Mouse (Mus musculus) adrenal gland, adult 8-10 months (tissue): Measurements from ENCODE around the gene Ccdc8. TPM values are rescaled to one million over a fixed set of nuclear protein-coding genes. Genes with fewer than 3 reads are reported as not detected.

Source experiments
- DNase-seq: peaks from one replicate; pipeline ENCODE4 v3.0.0; 2022
- total RNA-seq, 4 experiments: library from RNA; stranded (reverse); gene quantifications; 2 replicates each; pipeline ENCODE4 v1.2.4; 2022

The Ccdc8 gene
- total RNA-seq, 4 experiments from 2014 or later = 22.0 to 47.8 (median 30.0) TPM

- DNase-seq = no peak
These were observed 16.2 kb upstream of the Ccdc8 start for GRCm38 (mm10) chr7:16976298-16976697.

GRCm38 (mm10) chr7:16978173-16978572 is 14.3 kb upstream of the Ccdc8 start:
- DNase-seq = no peak

- no peak for DNase-seq
These were observed 13.9 kb upstream of the Ccdc8 start for GRCm38 (mm10) chr7:16978593-16978992.

DNA sequence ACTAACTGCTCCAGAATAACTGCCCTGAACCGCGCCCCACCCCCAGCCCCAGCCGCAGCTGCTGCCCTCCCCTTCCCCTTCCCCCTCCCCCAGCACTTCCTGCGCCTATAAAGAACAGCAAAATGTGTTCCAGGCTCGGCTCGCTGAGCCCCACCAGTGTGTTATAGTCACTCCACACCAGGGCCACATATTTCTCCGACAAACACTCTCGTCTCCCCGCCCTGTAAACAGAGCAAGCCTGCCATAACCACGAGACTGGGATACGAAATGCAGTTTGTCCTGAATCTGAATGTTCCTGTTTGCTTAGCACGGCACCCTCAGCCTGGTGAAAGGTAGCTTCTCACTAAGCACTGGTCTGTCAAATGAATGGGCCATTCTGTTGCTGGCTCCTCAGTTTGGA is 12.2 kb upstream of the Ccdc8 start:
- DNase-seq = no peak

- DNase-seq = no peak
These were observed 9.5 kb upstream of the Ccdc8 start, which contains the start of gene Gm42372 for GRCm38 (mm10) chr7:16982859-16983568. Gene Gm42372 (plus strand): TSS chr7:16983086.

- no peak for DNase-seq
These were observed 4.9 kb upstream of the Ccdc8 start for GRCm38 (mm10) chr7:16987541-16988149.

DNA sequence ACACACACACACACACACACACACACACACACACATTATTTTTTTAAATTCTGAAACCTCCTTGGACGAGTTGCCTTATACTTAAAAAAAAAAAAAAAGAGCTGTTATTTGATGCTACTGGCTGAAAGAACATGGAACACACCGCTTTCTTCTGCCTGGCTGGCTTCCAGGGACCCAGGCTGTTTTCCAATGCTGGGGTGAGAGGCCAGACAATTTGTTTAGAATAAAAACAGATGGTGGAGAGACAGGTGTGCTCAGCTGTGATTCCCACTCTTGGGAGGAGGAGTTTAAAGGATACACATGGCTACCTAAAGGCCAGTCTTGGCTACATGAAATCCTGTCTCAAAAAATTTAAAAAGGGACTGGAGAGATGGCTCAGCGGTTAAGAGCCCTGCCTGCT is 4.1 kb upstream of the Ccdc8 start:
- DNase-seq = no peak

DNA sequence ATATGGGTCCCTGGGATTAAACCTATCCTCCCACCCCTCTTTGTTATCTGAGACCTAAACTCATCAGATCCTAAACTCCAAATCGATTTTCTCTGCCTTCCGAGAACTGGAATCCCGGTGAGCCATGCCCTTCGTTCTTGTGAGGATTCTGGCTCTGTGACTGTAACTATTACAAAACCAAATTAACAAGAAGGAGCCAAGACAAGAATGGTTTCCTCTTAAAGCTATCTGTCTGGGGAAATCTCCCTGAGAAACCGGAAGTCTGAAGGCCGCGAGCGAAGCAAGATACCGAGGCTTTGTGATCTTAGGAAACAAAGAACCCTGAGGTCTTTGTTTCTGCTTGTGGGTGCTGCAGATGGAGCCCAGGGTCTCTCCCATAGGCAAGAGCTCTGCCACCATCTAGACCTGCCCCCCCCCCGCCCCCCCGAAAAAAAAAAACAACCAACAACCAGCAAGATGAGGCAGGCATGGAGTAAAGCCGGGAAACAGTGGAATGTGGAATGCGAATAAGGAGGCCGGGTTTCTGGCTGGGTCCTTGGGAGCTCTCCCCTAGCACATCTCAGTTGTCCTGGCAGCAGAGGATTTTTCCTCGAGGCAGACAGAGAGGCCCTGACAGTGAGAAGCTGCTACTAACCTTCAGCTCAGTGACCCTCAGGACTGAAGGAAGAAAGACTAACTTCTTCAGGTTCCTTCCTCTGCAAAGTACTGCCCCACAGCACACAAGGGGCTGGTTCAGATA is 2.3 kb upstream of the Ccdc8 start:
- DNase-seq = no peak

GRCm38 (mm10) chr7:16991681-16992450 is 642 bp upstream of the Ccdc8 start:
- peak; percentile 61 for DNase-seq

- peak; percentile 86 for DNase-seq
These were observed 1.3 kb downstream of the Ccdc8 start for GRCm38 (mm10) chr7:16993651-16994399.

DNA sequence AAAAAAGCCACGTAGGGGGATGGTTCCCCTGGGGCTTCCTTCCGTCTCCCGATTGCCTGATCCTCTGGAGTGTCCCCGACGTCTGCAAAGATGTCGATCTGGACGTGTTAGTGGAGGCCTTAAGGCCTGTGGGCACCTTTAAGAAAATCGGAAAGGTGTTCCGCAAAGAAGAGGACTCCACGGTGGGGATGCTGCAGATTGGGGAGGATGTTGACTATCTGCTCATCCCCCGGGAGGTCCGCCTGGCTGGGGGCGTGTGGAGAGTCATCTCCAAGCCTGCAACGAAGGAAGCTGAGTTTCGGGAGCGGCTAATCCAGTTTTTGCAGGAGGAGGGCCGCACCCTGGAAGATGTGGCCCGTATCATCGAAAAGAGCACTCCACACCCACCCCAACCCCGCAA is 1.9 kb downstream of the Ccdc8 start:
- DNase-seq = no peak

DNA sequence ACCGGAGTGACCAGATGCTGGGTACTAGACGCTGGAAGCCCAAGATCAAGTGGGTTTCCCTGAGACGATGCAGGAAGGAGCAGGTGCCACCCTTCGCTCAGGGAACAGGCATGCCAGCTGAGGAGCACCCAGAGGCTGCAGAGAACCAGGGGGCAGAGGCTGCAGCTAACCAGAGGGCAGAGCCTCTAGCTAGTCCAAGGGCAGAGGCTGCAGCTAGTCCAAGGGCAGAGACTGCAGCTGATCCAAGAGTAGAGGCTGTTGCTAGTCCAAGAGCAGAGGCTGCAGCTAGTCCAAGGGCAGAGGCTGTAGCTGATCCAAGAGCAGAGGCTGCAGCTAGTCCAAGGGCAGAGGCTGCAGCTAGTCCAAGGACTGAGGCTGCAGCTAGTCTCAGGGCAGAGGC is 2.8 kb downstream of the Ccdc8 start:
- no peak for DNase-seq

GRCm38 (mm10) chr7:16999233-16999632 is 6.7 kb downstream of the Ccdc8 start:
- no peak for DNase-seq

DNA sequence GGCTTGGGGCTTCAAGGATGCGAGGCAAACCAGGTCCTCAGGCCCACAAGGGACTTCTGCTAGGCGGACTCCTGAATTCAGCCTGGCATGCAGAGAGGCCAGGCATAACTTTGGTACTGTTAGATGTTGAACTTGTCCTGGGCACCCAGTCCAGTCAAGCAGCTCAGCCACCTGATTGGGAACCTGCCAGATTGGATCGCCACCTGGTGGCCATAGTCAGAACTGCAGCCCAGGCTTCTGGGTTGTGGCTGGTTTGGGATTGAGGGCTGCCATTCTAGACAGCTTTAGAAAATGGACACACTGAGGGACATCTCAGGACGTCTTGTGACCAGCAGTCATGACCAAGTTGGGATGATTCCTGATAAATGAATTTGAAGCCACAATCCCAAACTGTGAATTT is 7.1 kb downstream of the Ccdc8 start:
- DNase-seq = peak; percentile 77

GRCm38 (mm10) chr7:17002375-17003195 is 10.1 kb downstream of the Ccdc8 start:
- DNase-seq = peak; percentile 65

DNA sequence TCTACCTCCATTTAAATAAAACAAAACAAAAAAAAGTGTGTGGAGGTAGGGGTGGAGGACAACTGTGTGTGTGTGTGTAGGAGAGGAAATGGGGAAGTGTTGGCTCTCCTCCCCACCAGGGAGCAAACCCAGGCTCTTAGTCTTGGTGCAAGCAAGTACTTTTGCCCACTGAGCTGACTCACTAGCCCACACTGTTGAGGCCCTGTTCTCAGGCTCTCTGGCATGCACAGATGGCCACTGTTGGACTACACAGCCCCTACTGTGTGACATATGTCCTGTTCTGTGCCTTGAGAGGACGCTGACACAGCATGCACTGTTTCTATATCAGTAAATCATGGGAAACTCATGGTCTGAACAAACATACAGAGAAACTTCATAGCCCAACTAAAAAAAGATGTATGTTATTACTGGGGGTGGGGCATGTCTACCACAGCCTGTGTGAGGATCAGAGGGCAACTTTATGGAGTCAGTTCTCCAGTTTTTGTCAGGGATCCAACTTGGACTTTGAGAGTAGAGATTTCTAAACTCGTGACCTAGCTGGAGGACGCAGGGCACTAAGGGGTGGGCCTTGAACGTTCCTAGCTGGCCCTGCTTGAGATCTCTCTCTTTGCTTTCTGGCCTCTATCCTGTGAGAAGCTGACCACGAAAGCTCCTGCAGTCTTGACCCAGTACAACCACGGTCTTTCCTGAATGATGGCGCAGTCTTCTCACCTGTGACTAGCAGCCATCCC is 10.9 kb downstream of the Ccdc8 start:
- no peak for DNase-seq

DNA sequence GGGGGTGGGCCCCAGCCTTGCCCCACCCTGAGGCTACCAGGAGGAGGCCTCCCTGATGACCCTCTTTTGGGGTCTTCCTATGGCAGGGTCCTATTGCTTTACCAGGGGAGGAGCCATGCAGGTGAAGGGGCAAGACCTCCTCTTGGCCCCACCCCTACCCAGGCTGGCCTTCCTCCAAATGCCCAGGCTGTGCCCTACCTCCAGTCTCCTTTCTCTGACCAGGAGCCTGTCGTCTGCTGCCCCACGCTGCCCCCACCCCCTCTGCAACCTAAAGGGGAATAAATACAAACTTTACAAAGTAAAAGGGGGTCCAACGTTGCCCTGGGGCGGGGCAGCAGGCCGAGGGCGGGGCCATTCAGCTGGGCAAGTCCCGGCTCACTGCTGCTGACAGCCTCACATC is 12.2 kb downstream of the Ccdc8 start:
- no peak for DNase-seq

- DNase-seq = no peak
These were observed 14.8 kb downstream of the Ccdc8 start for GRCm38 (mm10) chr7:17007300-17007699.

- DNase-seq = no peak
These were observed 17.0 kb downstream of the Ccdc8 start for GRCm38 (mm10) chr7:17009326-17010009.

- DNase-seq = no peak
These were observed 17.5 kb downstream of the Ccdc8 start for GRCm38 (mm10) chr7:17010010-17010347.
